Mouse (Mus musculus) hindlimb bud, embryonic 11.5 days (tissue): ENCODE data around the gene Zfp46.

ENCODE experiments used
- DNase-seq: peaks from one replicate; pipeline ENCODE4 v3.0.0-alpha.2; 2012; ENCODE audit warnings: low read depth, low spot score; ENCODE audit errors: extremely low spot score

The Zfp46 gene

DNA sequence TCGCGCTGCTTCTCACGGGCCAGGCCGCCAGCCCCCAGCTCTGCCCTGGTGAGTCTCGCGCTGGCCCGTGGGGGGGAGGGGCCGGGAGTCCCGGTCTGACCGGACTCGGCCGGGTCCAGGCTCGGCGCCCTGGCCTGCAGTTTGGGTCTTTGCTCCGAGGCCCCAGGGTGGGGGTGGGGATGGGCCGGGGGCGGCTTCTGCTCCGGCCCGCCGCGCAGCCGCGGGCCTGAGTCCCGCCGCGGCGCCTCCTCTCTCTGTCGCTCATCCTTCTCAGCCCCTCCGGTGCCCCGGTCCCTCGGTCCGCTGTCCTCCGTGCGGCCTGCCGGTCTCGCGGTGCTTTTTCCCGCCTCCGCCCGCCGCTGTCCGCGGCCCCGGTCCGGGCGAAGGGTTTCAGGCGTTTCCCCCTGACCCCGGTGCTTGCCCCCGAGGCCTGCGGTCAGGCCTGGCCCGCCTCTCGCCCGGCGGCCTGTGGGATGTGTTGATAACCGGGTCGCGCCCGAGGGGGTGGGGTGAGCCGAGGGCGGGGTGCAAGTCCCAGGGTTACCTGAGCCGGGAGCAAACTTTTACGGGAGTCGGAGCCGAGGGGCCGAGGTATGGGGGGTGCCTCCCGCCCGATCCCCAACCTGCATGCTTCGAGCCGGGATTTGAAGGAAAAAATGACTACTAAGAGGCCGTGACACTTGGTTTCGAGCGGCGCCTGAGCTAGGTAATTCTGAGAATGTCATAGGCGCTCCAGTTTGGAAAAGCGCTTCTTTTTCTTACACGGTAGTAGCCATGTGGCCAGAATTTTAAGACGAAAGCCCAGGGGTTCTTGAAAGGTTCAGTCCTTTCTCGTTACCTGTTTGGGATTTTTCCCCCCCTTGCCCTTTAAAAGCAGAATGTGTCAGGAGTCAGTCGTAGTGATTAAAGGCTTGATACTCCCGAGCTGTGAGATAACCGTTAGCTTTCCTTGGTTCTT, 26.8 kb downstream of the Zfp46 start:
- DNase-seq, result no peak

DNA sequence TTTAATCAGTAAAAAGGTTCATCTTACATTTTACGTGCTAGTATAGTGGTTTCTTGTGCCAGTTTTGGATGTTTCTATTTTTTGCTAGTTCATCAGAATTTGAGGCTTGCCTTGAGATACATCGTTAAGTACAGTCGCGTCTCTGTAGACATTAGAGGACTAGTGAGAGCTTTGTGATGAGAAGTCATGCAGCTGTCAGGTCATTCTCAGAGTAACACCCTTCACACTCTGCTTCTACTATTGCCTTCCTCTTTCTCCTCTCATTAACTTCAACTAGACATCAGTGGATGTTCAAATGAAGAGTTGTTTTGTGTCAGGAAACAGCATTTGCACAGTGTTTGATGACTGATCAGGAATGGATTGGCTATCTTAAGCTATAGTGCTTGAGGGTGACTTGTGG, 28.1 kb downstream of the Zfp46 start:
- no peak for DNase-seq

DNA sequence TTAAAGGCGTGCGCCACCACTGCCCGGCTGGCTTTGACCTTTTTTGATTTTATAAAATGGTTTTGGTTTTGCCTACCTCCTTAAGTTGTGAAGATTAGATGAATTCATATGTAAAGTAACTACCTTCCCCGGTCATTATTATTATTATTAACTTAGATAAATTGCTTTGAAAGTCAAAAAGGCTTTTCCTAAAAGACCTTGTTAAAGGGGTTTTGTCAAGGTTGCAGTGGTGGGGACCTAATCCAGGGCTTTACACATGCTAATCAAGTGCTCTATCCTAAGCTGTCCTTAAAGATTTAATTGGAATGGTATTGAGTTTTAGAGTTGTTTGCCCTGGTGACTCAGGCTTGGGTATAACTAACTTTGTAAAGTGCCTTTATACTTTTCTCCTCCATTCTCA, 33.2 kb downstream of the Zfp46 start:
- DNase-seq, result no peak

GRCm38 (mm10) chr4:136320016-136320415, 35.5 kb downstream of the Zfp46 start:
- no peak for DNase-seq

GRCm38 (mm10) chr4:136324226-136324625, 39.7 kb downstream of the Zfp46 start:
- no peak for DNase-seq

- no peak for DNase-seq
Measured at GRCm38 (mm10) chr4:136327238-136327637, 42.8 kb downstream of the Zfp46 start.

- DNase-seq, result no peak
Measured at GRCm38 (mm10) chr4:136328115-136328514, 43.6 kb downstream of the Zfp46 start.

GRCm38 (mm10) chr4:136331709-136332108, 47.2 kb downstream of the Zfp46 start:
- DNase-seq, result no peak

DNA sequence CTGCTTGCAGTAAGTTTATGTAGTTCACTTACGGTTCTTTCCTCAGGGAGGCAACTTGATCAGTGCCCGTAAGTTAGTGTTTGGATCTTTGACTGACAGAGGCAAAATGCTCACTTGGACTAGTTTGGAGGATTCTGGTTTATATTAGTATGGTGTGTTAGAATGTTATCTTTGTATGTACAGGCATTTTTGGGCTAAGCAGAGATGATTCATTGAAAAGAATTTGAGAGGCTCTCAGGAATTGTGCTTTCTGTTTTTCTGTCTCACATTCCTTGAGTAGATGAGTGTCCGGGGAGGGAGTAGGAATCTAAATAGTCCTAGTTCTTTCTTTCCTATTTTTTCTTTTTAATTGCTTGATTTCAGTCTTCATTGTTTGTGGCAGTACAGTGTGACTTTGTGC, 48.7 kb downstream of the Zfp46 start:
- no peak for DNase-seq

DNA sequence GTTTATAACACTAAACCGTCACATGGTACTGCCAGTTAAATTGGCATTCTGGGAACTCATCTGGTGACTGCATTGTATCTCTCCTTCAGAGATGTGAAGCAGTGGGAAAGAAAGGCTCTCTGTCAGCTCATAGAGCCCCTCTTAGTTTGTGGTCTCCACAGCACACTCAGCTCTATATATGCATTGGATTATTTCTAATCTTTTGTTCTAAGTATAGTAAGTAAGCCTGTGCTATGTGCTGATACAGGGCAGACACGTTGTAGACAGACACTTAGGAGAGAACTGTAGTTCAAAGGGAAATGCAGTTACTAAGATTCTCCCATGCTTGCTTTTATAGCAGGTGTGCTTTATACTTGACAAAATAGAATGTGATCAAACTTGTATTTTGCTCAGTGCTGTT, 50.6 kb downstream of the Zfp46 start:
- DNase-seq, result no peak

GRCm38 (mm10) chr4:136337129-136337528, 52.6 kb downstream of the Zfp46 start:
- DNase-seq, result no peak
